Mouse (Mus musculus) layer of hippocampus, adult 11-12 months (tissue): Measurements from ENCODE around the gene Nkain4.

Experiments
- DNase-seq: peaks from one replicate; pipeline ENCODE4 v3.0.0; 2022; ENCODE audit warnings: low spot score

Gene Nkain4

GRCm38 (mm10) chr2:180894029-180894623, 60.4 kb downstream of the Nkain4 start:
- peak; percentile 48 for DNase-seq

GRCm38 (mm10) chr2:180893537-180894028, 60.9 kb downstream of the Nkain4 start:
- DNase-seq: peak; percentile 54

- DNase-seq: peak; percentile 89
Observed at GRCm38 (mm10) chr2:180892841-180893521, 61.5 kb downstream of the Nkain4 start.

GRCm38 (mm10) chr2:180891835-180892323, 62.6 kb downstream of the Nkain4 start:
- DNase-seq: no peak

- DNase-seq: peak; percentile 72
Observed at GRCm38 (mm10) chr2:180891075-180891834, 63.2 kb downstream of the Nkain4 start.

- no peak for DNase-seq
Observed at GRCm38 (mm10) chr2:180890422-180891074, 64.0 kb downstream of the Nkain4 start.

- no peak for DNase-seq
Observed at GRCm38 (mm10) chr2:180889921-180890280, 64.6 kb downstream of the Nkain4 start.

- DNase-seq: no peak
Observed at GRCm38 (mm10) chr2:180889271-180889920, 65.1 kb downstream of the Nkain4 start.

GRCm38 (mm10) chr2:180885270-180885669, 69.2 kb downstream of the Nkain4 start:
- DNase-seq: no peak
